Mouse (Mus musculus) liver, adult 2 months (tissue): ENCODE measurements around the gene Mrm2.
A peak's percentile ranks its signal among the peaks of the same experiment; 100 is the strongest.

Experiments
- CTCF ChIP-seq: fragments of 200-500 bp; IDR thresholded peaks from 2 replicates; pipeline ENCODE4 v1.5.1; 2011; ENCODE audit warnings: low read depth, low read length, control low read depth
- POLR2A ChIP-seq: fragments of 200-500 bp; IDR thresholded peaks from 2 replicates; pipeline ENCODE4 v1.6.1; 2011; ENCODE audit warnings: low read length, control low read depth; ENCODE audit not compliant: insufficient read depth; ENCODE audit errors: extremely low read depth

DNA sequence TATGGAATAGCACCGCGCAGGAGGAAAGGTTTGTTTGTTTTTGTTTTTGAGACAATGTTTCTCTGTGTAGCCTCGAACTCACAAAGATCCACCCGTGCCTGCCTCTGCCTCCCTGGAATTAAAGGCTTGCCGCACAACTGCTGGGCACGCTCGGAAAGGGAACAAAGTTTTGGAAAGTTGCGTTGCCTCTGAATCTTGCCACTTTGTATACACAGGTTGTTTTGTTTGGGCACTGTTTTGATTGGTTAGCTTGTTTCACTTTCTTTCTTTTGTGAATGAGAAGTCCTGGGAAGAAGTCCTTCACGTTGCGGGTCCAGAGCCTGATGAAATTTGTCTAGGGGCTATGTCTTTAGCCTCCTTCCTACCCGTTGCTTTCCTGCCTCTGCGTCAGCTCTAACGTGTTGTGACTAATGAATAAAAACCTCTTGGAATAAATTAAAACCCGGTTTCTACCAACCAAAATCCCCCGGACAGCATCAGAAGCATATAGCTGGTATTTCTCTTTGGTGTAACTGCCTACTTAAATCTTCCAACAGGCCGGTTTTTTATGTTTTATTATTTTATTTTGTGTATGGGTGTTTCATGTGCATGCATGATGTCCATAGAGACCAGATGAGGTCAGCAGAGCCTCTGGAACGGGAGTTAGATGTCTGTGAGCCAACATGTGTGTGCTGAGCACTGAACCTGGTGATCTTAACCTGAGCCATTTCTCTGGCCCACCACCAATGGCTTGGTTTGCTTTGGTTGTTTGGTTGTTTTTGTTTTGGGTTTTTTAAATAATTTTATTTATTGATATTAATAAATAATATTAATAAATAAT lies 9.7 kb downstream of the Mrm2 start:
- TF ChIP-seq CTCF = 0 out of 2 replicates have a peak, but pooled peaks have one; percentile 4
- no peak for TF ChIP-seq POLR2A
